Mouse (Mus musculus) MEL (cell line): ENCODE data around the gene Ints6. TPM values are rescaled to one million over a fixed set of nuclear protein-coding genes. Genes with fewer than 3 reads are reported as not detected.

ENCODE experiments used
- DNase-seq: peaks from one replicate; pipeline ENCODE4 v3.0.0; 2011; ENCODE audit warnings: low read depth, low spot score
- H3K27ac ChIP-seq: 2 replicates; pipeline ENCODE4 v1.5.1; 2012; ENCODE audit warnings: low read depth, mild to moderate bottlenecking, control low read depth, low read length, moderate library complexity; ENCODE audit not compliant: control insufficient read depth
- H3K27me3 ChIP-seq, 2 experiments: fragments of 150-350 bp in 1 of 2; sonication (generic) in 1 of 2; 2 replicates each; pipeline ENCODE4 v1.6.1; 2012; ENCODE audit warnings: low read length in 2 of 2, mild to moderate bottlenecking in 2 of 2, improper control_type of control experiment in 1 of 2, moderate library complexity in 1 of 2; ENCODE audit not compliant: insufficient read depth in 2 of 2, control insufficient read depth in 1 of 2
- H3K36me3 ChIP-seq, 2 experiments: 2 replicates each; pipeline ENCODE4 v1.6.1; 2012 to 2014; ENCODE audit warnings: low read length in 2 of 2, improper control_type of control experiment in 1 of 2, inconsistent platforms in 1 of 2, mild to moderate bottlenecking in 1 of 2; ENCODE audit not compliant: insufficient read depth in 2 of 2, control insufficient read depth in 1 of 2
- H3K4me1 ChIP-seq, 2 experiments: fragments of 150-350 bp in 1 of 2; sonication (generic) in 1 of 2; 2 replicates each; pipeline ENCODE4 v1.6.1; 2012; ENCODE audit warnings: low read length in 2 of 2, improper control_type of control experiment in 1 of 2, mild to moderate bottlenecking in 1 of 2; ENCODE audit not compliant: insufficient read depth in 2 of 2, control insufficient read depth in 1 of 2
- H3K4me3 ChIP-seq, 2 experiments: fragments of 150-350 bp in 1 of 2; sonication (generic) in 1 of 2; 2 replicates each; pipeline ENCODE4 v1.5.1; 2012; ENCODE audit warnings: low read depth in 2 of 2, low read length in 2 of 2, mild to moderate bottlenecking in 2 of 2, moderate library complexity in 2 of 2, control low read depth in 1 of 2, improper control_type of control experiment in 1 of 2; ENCODE audit not compliant: control insufficient read depth in 1 of 2, insufficient read depth in 1 of 2
- H3K79me2 ChIP-seq: 2 replicates; pipeline ENCODE4 v1.6.1; 2012; ENCODE audit warnings: mild to moderate bottlenecking, low read length, moderate library complexity; ENCODE audit not compliant: control insufficient read depth, poor library complexity, insufficient read depth
- H3K9ac ChIP-seq: 2 replicates; pipeline ENCODE4 v1.6.1; 2012; ENCODE audit warnings: low read depth, mild to moderate bottlenecking, control low read depth, low read length, moderate library complexity; ENCODE audit not compliant: control insufficient read depth, poor library complexity, severe bottlenecking
- H3K9me3 ChIP-seq: fragments of 150-350 bp; sonication (generic); replicated peaks from 2 replicates; pipeline ENCODE4 v1.6.1; 2012; ENCODE audit warnings: mild to moderate bottlenecking, low read length, improper control_type of control experiment, moderate library complexity; ENCODE audit not compliant: insufficient read depth
- CHD1 ChIP-seq: IDR thresholded peaks from 2 replicates; pipeline ENCODE4 v1.6.1; 2012; ENCODE audit warnings: low read depth, mild to moderate bottlenecking, inconsistent platforms, low read length, improper control_type of control experiment
- CTCF ChIP-seq, 3 experiments: IDR thresholded peaks in 2 of 3; conservative IDR thresholded peaks in 1 of 3; 2 replicates each; pipeline ENCODE4 v1.5.1; 2011 to 2012; ENCODE audit warnings: low read length in 3 of 3, low read depth in 2 of 3, mild to moderate bottlenecking in 2 of 3, improper control_type of control experiment in 1 of 3, inconsistent platforms in 1 of 3, mixed read lengths in 1 of 3, moderate library complexity in 1 of 3; ENCODE audit not compliant: control insufficient read depth in 1 of 3, insufficient read depth in 1 of 3, poor library complexity in 1 of 3, severe bottlenecking in 1 of 3
- ELF1 ChIP-seq: IDR thresholded peaks from 2 replicates; pipeline ENCODE4 v1.6.1; 2014; ENCODE audit warnings: low read depth, mild to moderate bottlenecking, inconsistent platforms, low read length, improper control_type of control experiment, moderate library complexity
- GATA1 ChIP-seq: IDR thresholded peaks from 2 replicates; pipeline ENCODE4 v1.6.1; 2011; ENCODE audit warnings: low read depth, low read length, improper control_type of control experiment
- HCFC1 ChIP-seq: IDR thresholded peaks from 2 replicates; pipeline ENCODE4 v1.6.1; 2012; ENCODE audit warnings: low read depth, mild to moderate bottlenecking, inconsistent platforms, low read length, improper control_type of control experiment, moderate library complexity
- MAX ChIP-seq: IDR thresholded peaks from 2 replicates; pipeline ENCODE4 v1.6.1; 2011; ENCODE audit warnings: low read length, improper control_type of control experiment
- MAZ ChIP-seq: IDR thresholded peaks from 2 replicates; pipeline ENCODE4 v1.6.1; 2012; ENCODE audit warnings: low read depth, mild to moderate bottlenecking, inconsistent platforms, low read length, improper control_type of control experiment
- MXI1 ChIP-seq: IDR thresholded peaks from 2 replicates; pipeline ENCODE4 v1.6.1; 2011; ENCODE audit warnings: mild to moderate bottlenecking, low read depth, low read length, improper control_type of control experiment
- MYB ChIP-seq: IDR thresholded peaks from 2 replicates; pipeline ENCODE4 v1.6.1; 2011; ENCODE audit warnings: mild to moderate bottlenecking, low read depth, low read length, improper control_type of control experiment
- NELFE ChIP-seq: IDR thresholded peaks from 2 replicates; pipeline ENCODE4 v1.6.1; 2011; ENCODE audit warnings: low read depth, low read length, improper control_type of control experiment
- NRF1 ChIP-seq: IDR thresholded peaks from 2 replicates; pipeline ENCODE4 v1.6.1; 2014; ENCODE audit warnings: low read depth, mild to moderate bottlenecking, inconsistent platforms, low read length, improper control_type of control experiment, moderate library complexity; ENCODE audit not compliant: poor library complexity, insufficient read depth, severe bottlenecking
- POLR2A ChIP-seq, 2 experiments: IDR thresholded peaks; 2 replicates each; pipeline ENCODE4 v1.6.1; 2011 to 2012; ENCODE audit warnings: low read length in 2 of 2, mild to moderate bottlenecking in 2 of 2, control low read depth in 1 of 2, improper control_type of control experiment in 1 of 2, low read depth in 1 of 2, moderate library complexity in 1 of 2; ENCODE audit not compliant: control insufficient read depth in 1 of 2, insufficient read depth in 1 of 2, poor library complexity in 1 of 2
- RAD21 ChIP-seq: IDR thresholded peaks from 2 replicates; pipeline ENCODE4 v1.6.1; 2011; ENCODE audit warnings: mild to moderate bottlenecking, low read depth, low read length, improper control_type of control experiment
- TAL1 ChIP-seq: IDR thresholded peaks from 2 replicates; pipeline ENCODE4 v1.6.1; 2012; ENCODE audit warnings: mild to moderate bottlenecking, inconsistent platforms, low read length, moderate library complexity, mixed read lengths
- TBP ChIP-seq: IDR thresholded peaks from 2 replicates; pipeline ENCODE4 v1.8.0; 2011; ENCODE audit warnings: low read depth, low read length, improper control_type of control experiment
- TCF12 ChIP-seq: IDR thresholded peaks from 2 replicates; pipeline ENCODE4 v1.6.1; 2014; ENCODE audit warnings: low read depth, mild to moderate bottlenecking, inconsistent platforms, low read length, improper control_type of control experiment, moderate library complexity
- UBTF ChIP-seq: IDR thresholded peaks from 2 replicates; pipeline ENCODE4 v1.6.1; 2012; ENCODE audit warnings: low read depth, mild to moderate bottlenecking, inconsistent platforms, low read length, improper control_type of control experiment, moderate library complexity, borderline replicate concordance; ENCODE audit not compliant: insufficient read depth
- USF1 ChIP-seq: IDR thresholded peaks from 2 replicates; pipeline ENCODE4 v1.6.1; 2014; ENCODE audit warnings: low read depth, mild to moderate bottlenecking, inconsistent platforms, low read length, improper control_type of control experiment, moderate library complexity
- ZC3H11A ChIP-seq: IDR thresholded peaks from 2 replicates; pipeline ENCODE4 v1.6.1; 2012; ENCODE audit warnings: low read depth, mild to moderate bottlenecking, inconsistent platforms, low read length, improper control_type of control experiment
- ZNF384 ChIP-seq: IDR thresholded peaks from 2 replicates; pipeline ENCODE4 v1.6.1; 2012; ENCODE audit warnings: low read depth, mild to moderate bottlenecking, inconsistent platforms, low read length, improper control_type of control experiment
- polyA plus RNA-seq, 2 experiments: library from polyadenylated mRNA; stranded (reverse) in 1 of 2; unstranded in 1 of 2; fragments of >175 nt in 1 of 2; fragments of >200 nt in 1 of 2; gene quantifications; 2 replicates each; pipeline versions ENCODE4 v1.2.1 to v1.2.4; 2012; ENCODE audit warnings: low replicate concordance in 2 of 2, low read depth in 1 of 2; ENCODE audit not compliant: insufficient read length in 2 of 2, insufficient read depth in 1 of 2, missing spikeins in 1 of 2
- total RNA-seq: library from RNA; depleted of rRNA; stranded (reverse); fragments of 300-350 nt; gene quantifications from 2 replicates; pipeline ENCODE4 v1.2.3, GENCODE M21; 2012

Gene Ints6
- total and polyA plus RNA-seq, 3 experiments, result 27.4 to 150 (median 29.1) TPM

- TF ChIP-seq CHD1 (no peak), NRF1 (peak; percentile 72), CTCF (IDR thresholded peaks at IDR 0.05 in 2 of 3, conservative IDR thresholded peaks at IDR 0.05 in 1 of 3; ENCODE audit: control insufficient read depth in 1 of 3, insufficient read depth in 1 of 3, low read depth in 2 of 3, low read length in 3 of 3, poor library complexity in 1 of 3, severe bottlenecking in 1 of 3) (no peak), GATA1 (no peak)
Measured at GRCm38 (mm10) chr14:62761036-62761881, at the start of gene Ints6 (continued).

DNA sequence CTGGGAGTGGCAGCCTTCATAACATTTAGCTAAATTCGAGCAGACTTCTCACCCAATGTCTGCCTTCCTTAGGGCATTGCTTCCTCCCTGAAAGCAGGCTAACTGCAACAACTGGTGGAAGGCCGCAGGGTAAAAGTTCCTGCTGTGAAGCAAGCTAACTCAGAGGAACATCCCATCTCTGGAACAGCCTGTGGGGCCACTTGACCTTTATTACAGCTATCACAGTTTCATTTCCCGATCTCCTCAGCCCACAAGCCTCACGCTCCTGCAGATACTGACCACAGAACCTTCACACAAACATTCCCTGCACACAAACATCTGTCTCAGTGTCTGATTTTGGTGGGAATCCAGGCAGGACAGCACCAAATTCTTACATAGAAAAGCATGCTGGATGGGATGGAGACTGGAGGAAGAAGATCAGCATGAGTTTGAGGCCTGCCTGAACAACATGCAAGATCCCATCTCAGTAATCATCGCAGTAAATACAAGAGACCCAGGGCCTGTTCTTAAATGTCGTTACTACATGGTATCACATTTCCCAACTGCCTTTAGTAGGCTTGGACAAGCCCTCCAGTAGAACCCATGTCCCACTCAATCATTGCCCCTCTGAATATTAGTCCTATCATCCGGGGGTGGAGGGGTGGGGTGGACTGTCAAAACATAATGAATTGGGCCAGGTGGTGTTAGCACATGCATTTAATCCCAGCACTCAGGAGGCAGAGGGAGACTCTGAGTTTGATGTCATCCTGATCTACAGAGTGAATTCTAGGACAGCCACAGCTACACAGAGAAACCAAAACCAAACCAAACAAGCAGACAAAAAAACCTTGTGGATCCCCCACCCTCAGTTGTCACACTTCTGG lies 47.9 kb upstream of the Ints6 start:
- Histone ChIP-seq H3K27me3 (no peaks in the 10 kb centered on the region), H3K4me3 (no peak overlapping the region), H3K9ac (no peak overlapping the region), H3K36me3 (no peaks in the 10 kb centered on the region), H3K9me3 (no peaks in the 10 kb centered on the region)
- DNase-seq, result no peak
- no peak for TF ChIP-seq MYB
- no peak for TF ChIP-seq NELFE
- TF ChIP-seq MXI1, result no peak
- no peak for TF ChIP-seq TAL1
- TF ChIP-seq TCF12, result no peak
- no peak for TF ChIP-seq ZC3H11A
- no peak for TF ChIP-seq UBTF
- TF ChIP-seq TBP, result no peak
- no peak for TF ChIP-seq POLR2A (IDR thresholded peaks at IDR 0.05; ENCODE audit: control insufficient read depth in 1 of 2, insufficient read depth in 1 of 2, low read depth in 1 of 2, low read length in 2 of 2, poor library complexity in 1 of 2)
- no peak for TF ChIP-seq ELF1
- TF ChIP-seq MAX, result no peak
- TF ChIP-seq, all 39 proteins: peak for 0
- H3K79me2 ChIP-seq, result no peaks in the 10 kb centered on the region
- no peak overlapping the region for H3K27ac ChIP-seq
- H3K4me1 ChIP-seq, result 0 out of 4 replicates have a peak, but pooled peaks cover 0 to 2% of the 10 kb centered on the region in 2 experiments

GRCm38 (mm10) chr14:62806921-62807320 lies 46.0 kb upstream of the Ints6 start:
- Histone ChIP-seq H3K4me3 (no peak overlapping the region), H3K79me2 (no peaks in the 10 kb centered on the region), H3K36me3 (no peaks in the 10 kb centered on the region), H3K27me3 (no peaks in the 10 kb centered on the region), H3K27ac (no peak overlapping the region), H3K9ac (no peak overlapping the region), H3K9me3 (no peaks in the 10 kb centered on the region), H3K4me1 (0 out of 4 replicates have a peak, but pooled peaks cover 0 to 2% of the 10 kb centered on the region in 2 experiments)
- DNase-seq, result no peak
- TF ChIP-seq ZNF384, result no peak
- TF ChIP-seq MXI1, result no peak
- no peak for TF ChIP-seq TAL1
- TF ChIP-seq HCFC1, result no peak
- no peak for TF ChIP-seq USF1
- TF ChIP-seq CTCF (IDR thresholded peaks at IDR 0.05 in 2 of 3, conservative IDR thresholded peaks at IDR 0.05 in 1 of 3; ENCODE audit: control insufficient read depth in 1 of 3, insufficient read depth in 1 of 3, low read depth in 2 of 3, low read length in 3 of 3, poor library complexity in 1 of 3, severe bottlenecking in 1 of 3), result no peak
- no peak for TF ChIP-seq MAZ
- TF ChIP-seq RAD21, result no peak
- TF ChIP-seq POLR2A (IDR thresholded peaks at IDR 0.05; ENCODE audit: control insufficient read depth in 1 of 2, insufficient read depth in 1 of 2, low read depth in 1 of 2, low read length in 2 of 2, poor library complexity in 1 of 2), result no peak
